Mouse (Mus musculus): ENCODE measurements around the gene Washc4. TPM values are rescaled to one million over a fixed set of nuclear protein-coding genes. Genes with fewer than 3 reads are reported as not detected.
"Not testable (repeated sequence)": the region's sequence is repeated elsewhere in the genome, so short reads cannot be mapped to it uniquely, and the experiment has no call there.

The Washc4 gene
- 46.0 and 48.3 TPM in 2 replicates for total RNA-seq (2014; fragmentation: Nextera tagmentation)
- total RNA-seq (2017) = 57.4 and 61.5 TPM in 2 replicates
- 1.5 and 2.3 TPM in 2 replicates for polyA plus RNA-seq (2012)

- TF ChIP-seq GATA2 (IDR thresholded peaks at IDR 0.05; ENCODE audit: borderline replicate concordance, low read depth, low read length) (no peak), CTCF (IDR thresholded peaks at IDR 0.05; ENCODE audit: low read depth, low read length) (no peak), GATA1 (IDR thresholded peaks at IDR 0.05; ENCODE audit: borderline replicate concordance, low read length) (no peak), POLR2AphosphoS5 (IDR thresholded peaks at IDR 0.05; ENCODE audit: insufficient replicate concordance, low read depth, low read length) (no peak), TAL1 (conservative IDR thresholded peaks at IDR 0.05; ENCODE audit: low read depth, low read length) (no peak)
- peaks cover 17% of the 10 kb centered on the region for H3K36me3 ChIP-seq (replicated peaks)
- H3K4me1 ChIP-seq (ENCODE audit: insufficient read depth, low read depth, low read length) = peaks cover 17% of the 10 kb centered on the region; the same call in 1 of the 2 replicates
- H3K27me3 ChIP-seq (ENCODE audit: insufficient read depth, low read length) = peaks cover 6% of the 10 kb centered on the region; the same call in 1 of the 2 replicates
- peak; percentile 98 for DNase-seq (ENCODE audit: low spot score)
- peak; percentile 84 for ATAC-seq (ENCODE audit: extremely low read depth, insufficient number of reproducible peaks, low FRiP score, poor library complexity, severe bottlenecking)
- no peaks in the 10 kb centered on the region for H3K9me3 ChIP-seq (replicated peaks)
- peak within 1 kb of the TSS; percentile 99 for H3K4me3 ChIP-seq (ENCODE audit: low read depth, low read length)
These were observed at the start of gene Washc4 for GRCm38 (mm10) chr10:83543439-83544102. Gene Washc4, plus strand, starts transcription at chr10:83543752.

DNA sequence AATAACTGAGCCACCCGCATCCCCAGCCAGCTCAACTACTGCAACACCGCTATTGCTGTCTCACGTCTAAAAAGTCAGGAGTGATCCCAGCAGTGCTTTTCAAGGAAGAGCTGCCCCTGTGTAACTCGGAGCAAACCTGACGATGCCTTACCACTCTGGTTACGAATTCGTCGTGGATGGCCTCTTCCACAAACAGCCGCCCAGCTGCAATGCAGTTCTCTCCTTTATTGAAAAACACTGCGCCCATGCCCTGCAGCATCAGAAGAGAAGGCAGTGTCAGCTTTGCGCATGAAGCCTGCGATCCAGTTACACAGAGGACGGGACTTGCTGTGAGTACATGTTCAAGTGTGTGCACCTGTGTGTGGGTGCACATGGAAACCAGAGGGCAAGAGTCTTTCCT, 46.2 kb upstream of the Washc4 start:
- no peak for TF ChIP-seq TAL1 (conservative IDR thresholded peaks at IDR 0.05; ENCODE audit: low read depth, low read length)
- TF ChIP-seq GATA1 (IDR thresholded peaks at IDR 0.05; ENCODE audit: borderline replicate concordance, low read length) = no peak
- TF ChIP-seq CTCF (IDR thresholded peaks at IDR 0.05; ENCODE audit: low read depth, low read length) = no peak
- no peak for TF ChIP-seq GATA2 (IDR thresholded peaks at IDR 0.05; ENCODE audit: borderline replicate concordance, low read depth, low read length)
- TF ChIP-seq POLR2AphosphoS5 (IDR thresholded peaks at IDR 0.05; ENCODE audit: insufficient replicate concordance, low read depth, low read length) = no peak
- Histone ChIP-seq H3K9me3 (replicated peaks) (no peaks in the 10 kb centered on the region), H3K27me3 (ENCODE audit: insufficient read depth, low read length) (no peaks in the 10 kb centered on the region), H3K4me3 (ENCODE audit: low read depth, low read length) (no peak overlapping the region), H3K36me3 (replicated peaks) (peaks cover 2% of the 10 kb centered on the region), H3K4me1 (ENCODE audit: insufficient read depth, low read depth, low read length) (no peaks in the 10 kb centered on the region)
- ATAC-seq (ENCODE audit: extremely low read depth, insufficient number of reproducible peaks, low FRiP score, poor library complexity, severe bottlenecking) = no peak
- DNase-seq (ENCODE audit: low spot score) = no peak

GRCm38 (mm10) chr10:83508962-83509660, 34.4 kb upstream of the Washc4 start:
- ATAC-seq (ENCODE audit: extremely low read depth, insufficient number of reproducible peaks, low FRiP score, poor library complexity, severe bottlenecking) (no peak), DNase-seq (ENCODE audit: low spot score) (peak; percentile 15)
- no peaks in the 10 kb centered on the region; the same call in 1 of the 2 replicates for H3K27me3 ChIP-seq (ENCODE audit: insufficient read depth, low read length)
- H3K4me1 ChIP-seq (ENCODE audit: insufficient read depth, low read depth, low read length) = no peaks in the 10 kb centered on the region
- no peak; the same call in 1 of the 2 replicates for TF ChIP-seq CTCF (IDR thresholded peaks at IDR 0.05; ENCODE audit: low read depth, low read length)
- no peaks in the 10 kb centered on the region; the same call in 1 of the 2 replicates for H3K9me3 ChIP-seq (replicated peaks)
- H3K4me3 ChIP-seq (ENCODE audit: low read depth, low read length) = no peak overlapping the region
- no peaks in the 10 kb centered on the region for H3K36me3 ChIP-seq (replicated peaks)

DNA sequence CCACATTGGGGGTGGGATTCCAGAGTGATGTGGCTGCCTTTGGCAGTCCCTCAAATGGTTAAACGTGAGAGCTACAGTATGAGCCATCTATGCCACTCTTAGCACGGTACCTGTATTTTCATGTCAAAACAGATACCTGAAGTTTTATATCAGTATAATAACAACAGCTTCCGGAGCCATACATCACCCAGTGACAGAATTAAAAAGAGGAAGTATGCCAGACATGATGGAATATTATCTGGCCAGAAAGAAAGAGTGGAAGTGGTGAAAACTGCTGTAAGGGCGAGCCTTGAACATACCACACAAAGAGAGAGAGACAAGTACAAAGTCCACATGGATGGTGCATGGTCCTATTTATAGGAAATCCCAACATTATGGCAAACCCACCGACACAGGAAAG, 32.2 kb upstream of the Washc4 start:
- TF ChIP-seq GATA2 (IDR thresholded peaks at IDR 0.05; ENCODE audit: borderline replicate concordance, low read depth, low read length) = no peak
- no peak for TF ChIP-seq CTCF (IDR thresholded peaks at IDR 0.05; ENCODE audit: low read depth, low read length)
- no peak for TF ChIP-seq TAL1 (conservative IDR thresholded peaks at IDR 0.05; ENCODE audit: low read depth, low read length)
- H3K4me1 ChIP-seq (ENCODE audit: insufficient read depth, low read depth, low read length) = no peaks in the 10 kb centered on the region
- H3K27me3 ChIP-seq (ENCODE audit: insufficient read depth, low read length) = no peaks in the 10 kb centered on the region; the same call in 1 of the 2 replicates
- no peaks in the 10 kb centered on the region; the same call in 1 of the 2 replicates for H3K9me3 ChIP-seq (replicated peaks)
- DNase-seq (ENCODE audit: low spot score) = no peak
- H3K4me3 ChIP-seq (ENCODE audit: low read depth, low read length) = no peak overlapping the region
- no peaks in the 10 kb centered on the region for H3K36me3 ChIP-seq (replicated peaks)
- no peak for ATAC-seq (ENCODE audit: extremely low read depth, insufficient number of reproducible peaks, low FRiP score, poor library complexity, severe bottlenecking)

GRCm38 (mm10) chr10:83513736-83514135, 29.8 kb upstream of the Washc4 start:
- TF ChIP-seq GATA1 (IDR thresholded peaks at IDR 0.05; ENCODE audit: borderline replicate concordance, low read length) (no peak), GATA2 (IDR thresholded peaks at IDR 0.05; ENCODE audit: borderline replicate concordance, low read depth, low read length) (no peak), TAL1 (conservative IDR thresholded peaks at IDR 0.05; ENCODE audit: low read depth, low read length) (no peak), CTCF (IDR thresholded peaks at IDR 0.05; ENCODE audit: low read depth, low read length) (no peak), POLR2AphosphoS5 (IDR thresholded peaks at IDR 0.05; ENCODE audit: insufficient replicate concordance, low read depth, low read length) (no peak)
- Histone ChIP-seq H3K4me1 (ENCODE audit: insufficient read depth, low read depth, low read length) (no peaks in the 10 kb centered on the region), H3K27me3 (ENCODE audit: insufficient read depth, low read length) (no peaks in the 10 kb centered on the region; the same call in 1 of the 2 replicates), H3K36me3 (replicated peaks) (no peaks in the 10 kb centered on the region), H3K4me3 (ENCODE audit: low read depth, low read length) (no peak overlapping the region), H3K9me3 (replicated peaks) (no peaks in the 10 kb centered on the region; the same call in 1 of the 2 replicates)
- ATAC-seq (ENCODE audit: extremely low read depth, insufficient number of reproducible peaks, low FRiP score, poor library complexity, severe bottlenecking) = no peak
- no peak for DNase-seq (ENCODE audit: low spot score)

DNA sequence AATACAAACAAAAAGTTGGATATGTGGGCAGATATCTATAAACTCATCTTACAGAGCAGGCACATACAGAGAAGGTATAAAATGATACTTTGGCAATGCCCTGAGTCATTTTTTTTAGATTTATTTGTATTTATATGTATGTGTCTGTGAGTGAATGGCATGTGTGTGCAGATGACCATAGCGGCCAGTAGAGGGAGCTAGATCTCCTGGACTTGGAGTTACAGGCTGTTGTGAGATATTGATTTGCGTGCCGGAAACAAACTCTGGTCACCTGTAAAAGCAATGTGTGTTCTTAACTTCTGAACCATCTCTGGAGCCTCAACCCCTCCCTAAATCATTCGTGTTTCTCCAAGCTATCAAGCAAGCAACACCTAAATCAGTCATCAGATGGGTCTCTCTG, 22.6 kb upstream of the Washc4 start:
- Histone ChIP-seq H3K36me3 (replicated peaks) (no peaks in the 10 kb centered on the region), H3K4me1 (ENCODE audit: insufficient read depth, low read depth, low read length) (peaks cover 2% of the 10 kb centered on the region; the same call in 1 of the 2 replicates), H3K4me3 (ENCODE audit: low read depth, low read length) (no peak overlapping the region), H3K9me3 (replicated peaks) (no peaks in the 10 kb centered on the region), H3K27me3 (ENCODE audit: insufficient read depth, low read length) (peaks cover 8% of the 10 kb centered on the region; the same call in 1 of the 2 replicates)
- DNase-seq (ENCODE audit: low spot score) (no peak), ATAC-seq (ENCODE audit: extremely low read depth, insufficient number of reproducible peaks, low FRiP score, poor library complexity, severe bottlenecking) (no peak)
- TF ChIP-seq POLR2AphosphoS5 (IDR thresholded peaks at IDR 0.05; ENCODE audit: insufficient replicate concordance, low read depth, low read length) = no peak
- TF ChIP-seq TAL1 (conservative IDR thresholded peaks at IDR 0.05; ENCODE audit: low read depth, low read length) = no peak
- peak; percentile 25; the same call in 1 of the 2 replicates for TF ChIP-seq CTCF (IDR thresholded peaks at IDR 0.05; ENCODE audit: low read depth, low read length)

- ATAC-seq (ENCODE audit: extremely low read depth, insufficient number of reproducible peaks, low FRiP score, poor library complexity, severe bottlenecking); H3K36me3 ChIP-seq (replicated peaks); H3K4me1 ChIP-seq (ENCODE audit: insufficient read depth, low read depth, low read length); H3K4me3 ChIP-seq (ENCODE audit: low read depth, low read length); H3K9me3 ChIP-seq (replicated peaks); DNase-seq (ENCODE audit: low spot score): not testable (repeated sequence)
- H3K27me3 ChIP-seq (ENCODE audit: insufficient read depth, low read length) = peaks cover 13% of the 10 kb centered on the region; the same call in 1 of the 2 replicates
These were observed 19.3 kb upstream of the Washc4 start for GRCm38 (mm10) chr10:83524238-83524637.
